Mouse (Mus musculus): ENCODE data around the gene Fuca1. TPM values are rescaled to one million over a fixed set of nuclear protein-coding genes. Genes with fewer than 3 reads are reported as not detected.

The Fuca1 gene
- polyA plus RNA-seq, 1 experiment = not detected

- Histone ChIP-seq H3K4me3 (ENCODE audit: insufficient read depth, low read depth, low read length) (no peak overlapping the region), H3K27ac (ENCODE audit: insufficient read depth, low read depth, low read length) (no peak overlapping the region), H3K4me1 (ENCODE audit: control insufficient read depth, insufficient read depth, low read length) (peaks cover 12% of the 10 kb centered on the region)
- WGBS = 82% methylated on average over 6 of the region's 6 CpGs
- TF ChIP-seq POLR2A (IDR thresholded peaks at IDR 0.05; ENCODE audit: insufficient read depth, low read depth, low read length) (no peak), CTCF (IDR thresholded peaks at IDR 0.05; ENCODE audit: insufficient read depth, low read depth, low read length) (no peak)
Observed at GRCm38 (mm10) chr4:135942193-135942592, 21.7 kb downstream of the Fuca1 start.

GRCm38 (mm10) chr4:135943389-135943788 is 22.9 kb downstream of the Fuca1 start:
- 56% methylated on average over 4 of the region's 4 CpGs for WGBS
- Histone ChIP-seq H3K27ac (ENCODE audit: insufficient read depth, low read depth, low read length) (no peak overlapping the region), H3K4me3 (ENCODE audit: insufficient read depth, low read depth, low read length) (no peak overlapping the region), H3K4me1 (ENCODE audit: control insufficient read depth, insufficient read depth, low read length) (peaks cover 17% of the 10 kb centered on the region)
- TF ChIP-seq CTCF (IDR thresholded peaks at IDR 0.05; ENCODE audit: insufficient read depth, low read depth, low read length) (no peak), POLR2A (IDR thresholded peaks at IDR 0.05; ENCODE audit: insufficient read depth, low read depth, low read length) (no peak)

GRCm38 (mm10) chr4:135945706-135946105 is 25.2 kb downstream of the Fuca1 start:
- peaks cover 29% of the 10 kb centered on the region for H3K4me1 ChIP-seq (ENCODE audit: control insufficient read depth, insufficient read depth, low read length)
- peak overlapping the region; percentile 71 for H3K4me3 ChIP-seq (ENCODE audit: insufficient read depth, low read depth, low read length)
- 79% methylated on average over 10 of the region's 10 CpGs for WGBS
- peak overlapping the region; percentile 43; the same call in 1 of the 2 replicates for H3K27ac ChIP-seq (ENCODE audit: insufficient read depth, low read depth, low read length)
- TF ChIP-seq CTCF (IDR thresholded peaks at IDR 0.05; ENCODE audit: insufficient read depth, low read depth, low read length) (no peak), POLR2A (IDR thresholded peaks at IDR 0.05; ENCODE audit: insufficient read depth, low read depth, low read length) (no peak)

- no peak for TF ChIP-seq CTCF (IDR thresholded peaks at IDR 0.05; ENCODE audit: insufficient read depth, low read depth, low read length)
- TF ChIP-seq POLR2A (IDR thresholded peaks at IDR 0.05; ENCODE audit: insufficient read depth, low read depth, low read length) = peak; percentile 88
- peaks cover 29% of the 10 kb centered on the region for H3K4me1 ChIP-seq (ENCODE audit: control insufficient read depth, insufficient read depth, low read length)
- peak within 1 kb of the TSS; percentile 71 for H3K4me3 ChIP-seq (ENCODE audit: insufficient read depth, low read depth, low read length)
- under 1% methylated on average over 23 of the region's 23 CpGs for WGBS
- H3K27ac ChIP-seq (ENCODE audit: insufficient read depth, low read depth, low read length) = peak within 1 kb of the TSS; percentile 61
Observed at GRCm38 (mm10) chr4:135946278-135946658, 25.7 kb downstream of the Fuca1 start, which contains the start of gene Hmgcl. Gene Hmgcl (plus strand): TSS chr4:135946448.

GRCm38 (mm10) chr4:135946659-135947301 is 26.2 kb downstream of the Fuca1 start:
- Histone ChIP-seq H3K4me3 (ENCODE audit: insufficient read depth, low read depth, low read length) (peak overlapping the region; percentile 71), H3K4me1 (ENCODE audit: control insufficient read depth, insufficient read depth, low read length) (peaks cover 31% of the 10 kb centered on the region), H3K27ac (ENCODE audit: insufficient read depth, low read depth, low read length) (peak overlapping the region; percentile 61)
- WGBS = under 1% methylated on average over 28 of the region's 28 CpGs
- TF ChIP-seq POLR2A (IDR thresholded peaks at IDR 0.05; ENCODE audit: insufficient read depth, low read depth, low read length) (no peak), CTCF (IDR thresholded peaks at IDR 0.05; ENCODE audit: insufficient read depth, low read depth, low read length) (no peak)

- H3K27ac ChIP-seq (ENCODE audit: insufficient read depth, low read depth, low read length) = no peak overlapping the region
- no peak overlapping the region for H3K4me3 ChIP-seq (ENCODE audit: insufficient read depth, low read depth, low read length)
- H3K4me1 ChIP-seq (ENCODE audit: control insufficient read depth, insufficient read depth, low read length) = peaks cover 38% of the 10 kb centered on the region
- TF ChIP-seq CTCF (IDR thresholded peaks at IDR 0.05; ENCODE audit: insufficient read depth, low read depth, low read length) (no peak), POLR2A (IDR thresholded peaks at IDR 0.05; ENCODE audit: insufficient read depth, low read depth, low read length) (no peak)
- WGBS = 90% methylated on average over 8 of the region's 8 CpGs
Observed at GRCm38 (mm10) chr4:135948142-135948541, 27.6 kb downstream of the Fuca1 start.

GRCm38 (mm10) chr4:135949475-135949874 is 28.9 kb downstream of the Fuca1 start:
- H3K27ac ChIP-seq (ENCODE audit: insufficient read depth, low read depth, low read length) = peak overlapping the region; percentile 66
- H3K4me1 ChIP-seq (ENCODE audit: control insufficient read depth, insufficient read depth, low read length) = peaks cover 38% of the 10 kb centered on the region
- TF ChIP-seq POLR2A (IDR thresholded peaks at IDR 0.05; ENCODE audit: insufficient read depth, low read depth, low read length) (no peak), CTCF (IDR thresholded peaks at IDR 0.05; ENCODE audit: insufficient read depth, low read depth, low read length) (no peak)

GRCm38 (mm10) chr4:135949911-135950310 is 29.4 kb downstream of the Fuca1 start:
- Histone ChIP-seq H3K4me3 (ENCODE audit: insufficient read depth, low read depth, low read length) (no peak overlapping the region), H3K27ac (ENCODE audit: insufficient read depth, low read depth, low read length) (peak overlapping the region; percentile 66), H3K4me1 (ENCODE audit: control insufficient read depth, insufficient read depth, low read length) (peaks cover 38% of the 10 kb centered on the region)
- WGBS = 9% methylated on average over 6 of the region's 6 CpGs
- TF ChIP-seq POLR2A (IDR thresholded peaks at IDR 0.05; ENCODE audit: insufficient read depth, low read depth, low read length) (no peak), CTCF (IDR thresholded peaks at IDR 0.05; ENCODE audit: insufficient read depth, low read depth, low read length) (no peak)

More at GRCm38 (mm10) chr4:135949475-135949874, 28.9 kb downstream of the Fuca1 start:
- WGBS = 65% methylated on average over 10 of the region's 10 CpGs
- H3K4me3 ChIP-seq (ENCODE audit: insufficient read depth, low read depth, low read length) = no peak overlapping the region

GRCm38 (mm10) chr4:135950365-135950764 is 29.8 kb downstream of the Fuca1 start:
- no peak for TF ChIP-seq CTCF (IDR thresholded peaks at IDR 0.05; ENCODE audit: insufficient read depth, low read depth, low read length)
- no peak for TF ChIP-seq POLR2A (IDR thresholded peaks at IDR 0.05; ENCODE audit: insufficient read depth, low read depth, low read length)
- Histone ChIP-seq H3K27ac (ENCODE audit: insufficient read depth, low read depth, low read length) (peak overlapping the region; percentile 43; the same call in 1 of the 2 replicates), H3K4me1 (ENCODE audit: control insufficient read depth, insufficient read depth, low read length) (peaks cover 38% of the 10 kb centered on the region), H3K4me3 (ENCODE audit: insufficient read depth, low read depth, low read length) (no peak overlapping the region)
- 70% methylated on average over 6 of the region's 6 CpGs for WGBS
